17 mouse cellular contexts compared by ENCODE assay signal in the genomic region with DNA sequence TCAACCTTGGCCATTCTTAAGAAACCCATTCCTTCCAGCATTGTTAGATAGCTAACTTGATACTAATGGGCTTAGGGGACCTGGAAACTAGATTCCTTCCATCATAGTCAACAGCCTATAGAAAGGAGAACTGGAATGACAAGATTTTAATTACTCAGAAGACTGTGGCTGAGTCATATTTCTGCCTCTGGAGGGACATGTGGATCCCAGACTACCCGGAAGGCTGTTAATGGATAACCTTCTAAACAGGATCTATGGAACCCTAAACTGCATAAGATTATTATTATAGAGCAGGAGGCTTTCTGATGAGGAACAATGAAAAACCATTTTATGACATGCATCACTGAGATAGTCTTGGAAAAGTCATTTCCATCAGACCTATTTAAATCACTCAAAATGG.
"Had no signal": no experiment of that assay in that cellular context is flagged by ENCODE, and none has a peak within 500 bp of the region (broad histone marks: within the 10 kb centered on the region; RNA-seq: fewer than 3 reads in every experiment).

No protein-coding gene starts in this region.

- H3K9ac ChIP-seq: lung, embryonic 15.5 days; midbrain, embryonic 13.5 days; midbrain, embryonic 15.5 days; neural tube, embryonic 12.5 days; stomach, embryonic 15.5 days had no signal

- H3K27ac ChIP-seq: lung, embryonic 15.5 days; macrophage; midbrain, embryonic 13.5 days; midbrain, embryonic 15.5 days; neural tube, embryonic 12.5 days; stomach, embryonic 15.5 days; stomach, postnatal 0 days had no signal

- H3K4me1 ChIP-seq: lung, embryonic 15.5 days; megakaryocyte, embryonic 14.5 days; midbrain, embryonic 13.5 days; midbrain, embryonic 15.5 days; neural tube, embryonic 12.5 days; stomach, embryonic 15.5 days had no signal

- DNase-seq: lung, adult 2 months; lung, postnatal 14 days; lung, postnatal 36 days; right cerebral cortex, postnatal 14 days; thymus, adult 2 months; thymus, postnatal 25 days; thymus, postnatal 4 days had no signal

- H3K9me3 ChIP-seq: lung, embryonic 15.5 days; megakaryocyte, embryonic 14.5 days; midbrain, embryonic 13.5 days; midbrain, embryonic 15.5 days; neural tube, embryonic 12.5 days; stomach, embryonic 15.5 days had no signal

- H3K36me3 ChIP-seq: lung, embryonic 15.5 days; midbrain, embryonic 13.5 days; midbrain, embryonic 15.5 days; neural tube, embryonic 12.5 days; stomach, embryonic 15.5 days had no signal

- H3K27me3 ChIP-seq: lung, embryonic 15.5 days; megakaryocyte, embryonic 14.5 days; midbrain, embryonic 13.5 days; midbrain, embryonic 15.5 days; neural tube, embryonic 12.5 days; stomach, embryonic 15.5 days had no signal

- H3K4me3 ChIP-seq: lung, embryonic 15.5 days; megakaryocyte, embryonic 14.5 days; midbrain, embryonic 13.5 days; midbrain, embryonic 15.5 days; neural tube, embryonic 12.5 days; stomach, embryonic 15.5 days had no signal

- H3K4me2 ChIP-seq: lung, embryonic 15.5 days; midbrain, embryonic 11.5 days; midbrain, embryonic 13.5 days; midbrain, embryonic 15.5 days; neural tube, embryonic 12.5 days; stomach, embryonic 15.5 days had no signal

- ATAC-seq: lung, postnatal 0 days; midbrain, embryonic 13.5 days; midbrain, embryonic 15.5 days had no signal
